Mouse (Mus musculus): ENCODE results near the gene Ubtd1. TPM values are rescaled to one million over a fixed set of nuclear protein-coding genes. Genes with fewer than 3 reads are reported as not detected.
A peak's percentile ranks its signal among the peaks of the same experiment; 100 is the strongest.

Gene Ubtd1
- polyA plus RNA-seq, 1 experiment from 2014 or later: 21.3 TPM

DNA sequence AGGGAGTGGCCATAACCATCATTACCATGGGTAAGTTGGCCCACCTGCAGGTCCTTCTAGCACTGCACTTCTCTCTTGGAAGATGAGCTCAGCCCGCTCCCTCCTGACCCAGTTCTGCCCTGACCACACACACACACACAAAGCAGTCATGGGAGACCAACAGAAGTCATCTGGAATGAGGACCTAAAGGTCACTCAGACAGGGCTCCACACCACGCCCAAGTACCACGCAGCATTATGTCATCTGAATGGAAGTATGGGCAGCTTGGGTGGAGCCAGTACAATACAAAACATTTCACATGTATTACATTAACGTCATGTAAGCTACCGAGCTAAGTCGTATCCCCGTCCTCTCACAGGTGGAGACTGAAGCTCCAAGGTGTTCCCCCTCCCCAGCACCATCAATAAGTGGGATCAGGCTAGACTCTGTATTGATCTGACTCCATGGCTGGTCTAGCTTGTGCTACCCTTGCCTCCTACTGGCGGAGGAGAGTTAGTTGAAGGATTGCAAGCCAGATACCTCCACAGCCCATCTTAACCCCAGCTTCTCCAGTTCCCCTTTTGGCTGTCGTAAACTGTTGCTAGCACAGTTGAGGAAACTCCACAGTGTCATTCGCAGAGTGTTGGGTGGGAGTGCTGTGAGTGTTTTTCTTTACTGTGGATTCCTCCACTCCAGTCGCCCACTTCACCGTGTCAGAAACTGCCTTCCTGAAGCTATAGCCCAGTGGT lies 19.9 kb downstream of the Ubtd1 start:
- TF ChIP-seq CTCF (IDR thresholded peaks at IDR 0.05; ENCODE audit: low read depth): no peak; the same call in 1 of the 2 replicates
- no peak for TF ChIP-seq EP300 (optimal IDR thresholded peaks at IDR 0.05)
- Histone ChIP-seq H3K4me1 (replicated peaks; ENCODE audit: control insufficient read depth, insufficient read depth) (peaks cover 7% of the 10 kb centered on the region; the same call in 1 of the 2 replicates), H3K4me2 (replicated peaks; ENCODE audit: low read depth) (no peak overlapping the region), H3K36me3 (ENCODE audit: control insufficient read depth, insufficient read depth, low read length) (no peaks in the 10 kb centered on the region), H3K9me3 (ENCODE audit: control insufficient read depth, low read length) (no peaks in the 10 kb centered on the region), H3K27ac (replicated peaks) (peak overlapping the region; percentile 81), H3K27me3 (ENCODE audit: control insufficient read depth, insufficient read depth, low read length) (no peaks in the 10 kb centered on the region), H3K9ac (ENCODE audit: low read length) (no peak overlapping the region), H3K4me3 (ENCODE audit: low read depth, low read length) (no peak overlapping the region)
- WGBS: 76% methylated on average over 12 of the region's 12 CpGs
- DNase-seq (ENCODE audit: low spot score) (no peak), ATAC-seq (ENCODE audit: low FRiP score, low TSS enrichment) (peak; percentile 67)

DNA sequence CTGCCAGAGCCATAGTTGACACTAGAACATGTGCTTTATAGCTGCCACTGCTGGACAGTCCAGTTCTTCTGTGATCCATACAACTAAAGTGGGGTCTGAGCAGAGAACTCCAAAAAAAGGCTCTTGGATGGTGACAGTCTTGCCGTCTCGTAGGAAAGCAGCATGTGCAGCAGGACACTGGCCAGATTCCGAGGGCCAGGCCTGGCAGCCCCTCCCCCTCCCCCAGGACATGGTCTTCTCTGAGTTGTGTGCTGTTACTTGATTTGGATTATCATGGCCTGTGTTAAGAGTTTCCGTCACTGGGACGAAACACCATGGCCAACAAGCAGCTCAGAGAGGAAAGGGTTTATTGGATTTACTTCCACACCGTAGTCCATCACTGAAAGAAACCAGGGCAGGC lies 22.7 kb downstream of the Ubtd1 start:
- ATAC-seq (ENCODE audit: low FRiP score, low TSS enrichment): no peak
- WGBS: 52% methylated on average over 6 of the region's 6 CpGs

DNA sequence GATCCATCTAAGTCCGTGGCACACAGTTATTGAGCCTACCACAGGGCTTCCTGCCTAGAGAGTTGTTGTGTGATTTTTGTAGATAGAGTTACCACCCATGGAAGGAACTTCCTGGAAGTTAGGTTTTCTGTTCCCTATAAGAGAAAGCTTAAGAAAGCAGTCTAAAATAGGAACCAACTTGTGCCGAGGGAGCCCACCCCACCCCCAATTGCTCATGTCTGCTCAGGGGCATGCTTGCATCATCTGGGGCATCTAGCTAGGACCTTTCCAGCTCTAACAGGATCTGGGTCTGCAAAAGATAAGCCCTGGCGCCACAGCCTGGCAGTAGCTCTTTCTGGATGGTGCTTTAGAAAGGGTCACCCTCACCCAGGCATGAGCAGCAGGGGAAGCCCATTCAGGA lies 24.1 kb downstream of the Ubtd1 start:
- 55% methylated on average over 3 of the region's 3 CpGs for WGBS
- H3K9me3 ChIP-seq (ENCODE audit: control insufficient read depth, low read length): no peaks in the 10 kb centered on the region
- H3K9ac ChIP-seq (ENCODE audit: low read length): no peak overlapping the region
- no peak overlapping the region for H3K4me3 ChIP-seq (ENCODE audit: low read depth, low read length)
- DNase-seq (ENCODE audit: low spot score) (no peak), ATAC-seq (ENCODE audit: low FRiP score, low TSS enrichment) (no peak)
- H3K36me3 ChIP-seq (ENCODE audit: control insufficient read depth, insufficient read depth, low read length): no peaks in the 10 kb centered on the region
- no peak overlapping the region for H3K4me2 ChIP-seq (replicated peaks; ENCODE audit: low read depth)
- TF ChIP-seq EP300 (optimal IDR thresholded peaks at IDR 0.05) (no peak), CTCF (IDR thresholded peaks at IDR 0.05; ENCODE audit: low read depth) (no peak)
- H3K4me1 ChIP-seq (replicated peaks; ENCODE audit: control insufficient read depth, insufficient read depth): 0 out of 2 replicates have a peak, but pooled peaks cover 5% of the 10 kb centered on the region
- H3K27me3 ChIP-seq (ENCODE audit: control insufficient read depth, insufficient read depth, low read length): no peaks in the 10 kb centered on the region
- H3K27ac ChIP-seq (replicated peaks): no peak overlapping the region

More for the DNA sequence above, 22.7 kb downstream of the Ubtd1 start:
- H3K27me3 ChIP-seq (ENCODE audit: control insufficient read depth, insufficient read depth, low read length): no peaks in the 10 kb centered on the region
- H3K36me3 ChIP-seq (ENCODE audit: control insufficient read depth, insufficient read depth, low read length): no peaks in the 10 kb centered on the region
- DNase-seq (ENCODE audit: low spot score): no peak
- H3K9ac ChIP-seq (ENCODE audit: low read length): peak overlapping the region; percentile 43; the same call in 1 of the 2 replicates
- no peak overlapping the region; the same call in 1 of the 2 replicates for H3K27ac ChIP-seq (replicated peaks)
- H3K4me3 ChIP-seq (ENCODE audit: low read depth, low read length): no peak overlapping the region
- peaks cover 5% of the 10 kb centered on the region; the same call in 1 of the 2 replicates for H3K4me1 ChIP-seq (replicated peaks; ENCODE audit: control insufficient read depth, insufficient read depth)
- TF ChIP-seq EP300 (optimal IDR thresholded peaks at IDR 0.05) (no peak), CTCF (IDR thresholded peaks at IDR 0.05; ENCODE audit: low read depth) (no peak)
- H3K9me3 ChIP-seq (ENCODE audit: control insufficient read depth, low read length): no peaks in the 10 kb centered on the region
- no peak overlapping the region for H3K4me2 ChIP-seq (replicated peaks; ENCODE audit: low read depth)

DNA sequence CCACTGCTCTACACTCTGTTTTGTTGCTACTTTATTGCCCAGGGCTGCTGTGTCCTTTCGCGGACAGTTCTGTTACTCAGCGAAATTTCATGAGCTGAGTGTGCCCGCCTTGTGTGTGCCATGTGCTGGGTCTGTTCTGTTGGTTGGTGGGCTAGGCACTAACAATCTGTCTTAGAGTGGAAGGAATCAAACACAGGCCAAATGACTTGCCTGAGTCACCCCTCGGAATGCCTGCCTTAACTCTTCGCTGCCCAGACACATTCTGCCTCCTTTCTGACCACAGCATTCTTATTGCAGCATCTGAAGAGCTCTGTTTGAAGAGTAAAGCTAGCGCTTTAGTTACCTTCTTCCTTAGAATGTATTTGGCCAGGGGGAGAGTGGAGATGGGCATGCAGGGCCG lies 25.0 kb downstream of the Ubtd1 start:
- no peak for ATAC-seq (ENCODE audit: low FRiP score, low TSS enrichment)

DNA sequence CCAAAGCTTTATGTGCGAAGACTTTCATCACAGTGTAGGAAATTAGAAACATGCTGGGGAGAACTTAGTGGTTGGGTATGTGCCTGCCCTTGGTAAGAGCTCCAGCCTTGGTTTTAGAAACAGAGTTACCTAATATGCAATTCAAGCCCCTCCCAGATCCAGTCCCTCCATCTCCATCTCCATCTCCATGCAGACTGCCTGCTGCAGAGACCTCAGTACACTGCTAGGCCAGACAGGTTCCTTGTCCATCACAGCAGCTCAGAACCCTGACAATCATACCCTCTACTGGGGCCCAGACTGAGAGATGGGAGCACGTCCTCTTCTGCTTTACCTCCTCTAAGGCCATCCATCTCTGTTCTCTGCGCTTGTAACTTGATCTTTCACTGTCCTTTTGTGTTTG lies 27.0 kb downstream of the Ubtd1 start:
- H3K4me2 ChIP-seq (replicated peaks; ENCODE audit: low read depth): no peak overlapping the region
- 66% methylated on average over 3 of the region's 3 CpGs for WGBS
- ATAC-seq (ENCODE audit: low FRiP score, low TSS enrichment) (no peak), DNase-seq (ENCODE audit: low spot score) (no peak)
- H3K4me1 ChIP-seq (replicated peaks; ENCODE audit: control insufficient read depth, insufficient read depth): no peaks in the 10 kb centered on the region
- H3K27me3 ChIP-seq (ENCODE audit: control insufficient read depth, insufficient read depth, low read length): no peaks in the 10 kb centered on the region
- TF ChIP-seq CTCF (IDR thresholded peaks at IDR 0.05; ENCODE audit: low read depth): no peak
- no peak for TF ChIP-seq EP300 (optimal IDR thresholded peaks at IDR 0.05)
- no peak overlapping the region for H3K9ac ChIP-seq (ENCODE audit: low read length)
- H3K4me3 ChIP-seq (ENCODE audit: low read depth, low read length): no peak overlapping the region
- no peaks in the 10 kb centered on the region for H3K9me3 ChIP-seq (ENCODE audit: control insufficient read depth, low read length)
- no peaks in the 10 kb centered on the region for H3K36me3 ChIP-seq (ENCODE audit: control insufficient read depth, insufficient read depth, low read length)
- H3K27ac ChIP-seq (replicated peaks): no peak overlapping the region

More for the DNA sequence above, 25.0 kb downstream of the Ubtd1 start:
- Histone ChIP-seq H3K4me1 (replicated peaks; ENCODE audit: control insufficient read depth, insufficient read depth) (no peaks in the 10 kb centered on the region), H3K27ac (replicated peaks) (no peak overlapping the region), H3K9me3 (ENCODE audit: control insufficient read depth, low read length) (no peaks in the 10 kb centered on the region), H3K9ac (ENCODE audit: low read length) (no peak overlapping the region), H3K27me3 (ENCODE audit: control insufficient read depth, insufficient read depth, low read length) (no peaks in the 10 kb centered on the region), H3K4me3 (ENCODE audit: low read depth, low read length) (no peak overlapping the region), H3K36me3 (ENCODE audit: control insufficient read depth, insufficient read depth, low read length) (no peaks in the 10 kb centered on the region), H3K4me2 (replicated peaks; ENCODE audit: low read depth) (no peak overlapping the region)
- WGBS: 61% methylated on average over 8 of the region's 8 CpGs
- TF ChIP-seq EP300 (optimal IDR thresholded peaks at IDR 0.05) (no peak), CTCF (IDR thresholded peaks at IDR 0.05; ENCODE audit: low read depth) (no peak)
- DNase-seq (ENCODE audit: low spot score): no peak

DNA sequence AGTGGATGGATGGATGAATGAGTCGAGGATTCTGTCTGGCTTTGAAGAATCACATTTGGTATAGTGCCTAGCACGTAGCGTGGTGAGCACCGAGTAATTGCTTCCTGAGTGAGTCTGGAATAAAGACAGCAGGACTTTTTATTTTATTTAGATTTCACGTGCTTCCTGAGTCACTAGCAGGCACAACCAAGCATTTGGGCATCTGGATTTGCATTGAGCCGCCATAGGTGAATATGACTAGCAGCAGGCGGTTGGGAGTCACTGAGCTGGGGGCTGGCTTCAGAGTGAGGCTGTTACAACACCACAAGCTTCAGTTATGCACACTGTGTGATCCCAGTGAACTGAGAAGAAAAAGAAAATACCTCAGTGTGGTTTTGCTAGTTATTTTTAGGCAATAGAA lies 27.5 kb downstream of the Ubtd1 start:
- Histone ChIP-seq H3K27me3 (ENCODE audit: control insufficient read depth, insufficient read depth, low read length) (no peaks in the 10 kb centered on the region), H3K4me1 (replicated peaks; ENCODE audit: control insufficient read depth, insufficient read depth) (no peaks in the 10 kb centered on the region), H3K9me3 (ENCODE audit: control insufficient read depth, low read length) (no peaks in the 10 kb centered on the region), H3K9ac (ENCODE audit: low read length) (no peak overlapping the region), H3K4me3 (ENCODE audit: low read depth, low read length) (no peak overlapping the region), H3K27ac (replicated peaks) (no peak overlapping the region), H3K4me2 (replicated peaks; ENCODE audit: low read depth) (no peak overlapping the region), H3K36me3 (ENCODE audit: control insufficient read depth, insufficient read depth, low read length) (no peaks in the 10 kb centered on the region)
- no peak for TF ChIP-seq CTCF (IDR thresholded peaks at IDR 0.05; ENCODE audit: low read depth)
- no peak for TF ChIP-seq EP300 (optimal IDR thresholded peaks at IDR 0.05)
- DNase-seq (ENCODE audit: low spot score): no peak
- no peak for ATAC-seq (ENCODE audit: low FRiP score, low TSS enrichment)
- 35% methylated on average over 7 of the region's 7 CpGs for WGBS
